Mouse (Mus musculus): ENCODE measurements at regions not wholly inside any gene's neighbourhood (a gene's known extent, or its start where the extent isn't known, plus 50 kb on each side); places are given as distances from the start of the nearest gene placed in this dataset.

DNA sequence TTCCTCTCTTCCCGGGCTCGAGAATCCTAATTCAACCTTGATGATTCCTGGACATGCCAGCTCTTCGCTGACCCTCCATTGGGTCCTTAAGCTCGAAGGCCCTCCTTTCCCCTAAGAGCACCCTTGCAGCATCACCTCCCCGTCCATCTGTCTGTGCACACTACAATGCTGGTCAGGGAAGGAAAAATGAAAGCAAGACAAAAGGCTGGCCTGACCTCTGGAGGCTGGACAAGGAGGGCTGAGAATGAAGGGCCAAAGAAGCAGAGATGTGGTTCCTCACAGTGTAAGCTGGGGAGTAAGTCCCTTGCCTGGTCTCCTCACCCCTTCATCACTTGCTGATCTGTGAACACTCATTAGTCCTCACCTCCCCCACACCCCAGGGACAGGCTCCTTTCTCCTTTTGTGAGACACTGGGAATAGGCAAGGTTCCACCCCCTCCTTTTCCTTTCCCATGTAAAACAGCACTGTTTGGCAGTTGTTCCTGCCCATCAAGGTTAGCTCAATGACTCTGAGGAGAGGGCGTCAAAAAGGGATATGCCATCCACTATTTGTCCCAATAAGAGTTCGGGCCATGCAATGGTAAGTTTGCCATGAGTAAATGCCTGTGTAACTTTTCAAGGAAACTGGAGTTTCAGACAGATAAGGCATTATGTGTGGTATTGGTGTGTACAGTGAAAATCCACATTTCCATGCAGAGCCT, 332.3 kb downstream of the Diras2 start:
- no peak for DNase-seq (ENCODE audit: low read depth)

- no peak for DNase-seq (ENCODE audit: low read depth)
These were observed 328.7 kb downstream of the Diras2 start for GRCm38 (mm10) chr13:52202372-52202771.

DNA sequence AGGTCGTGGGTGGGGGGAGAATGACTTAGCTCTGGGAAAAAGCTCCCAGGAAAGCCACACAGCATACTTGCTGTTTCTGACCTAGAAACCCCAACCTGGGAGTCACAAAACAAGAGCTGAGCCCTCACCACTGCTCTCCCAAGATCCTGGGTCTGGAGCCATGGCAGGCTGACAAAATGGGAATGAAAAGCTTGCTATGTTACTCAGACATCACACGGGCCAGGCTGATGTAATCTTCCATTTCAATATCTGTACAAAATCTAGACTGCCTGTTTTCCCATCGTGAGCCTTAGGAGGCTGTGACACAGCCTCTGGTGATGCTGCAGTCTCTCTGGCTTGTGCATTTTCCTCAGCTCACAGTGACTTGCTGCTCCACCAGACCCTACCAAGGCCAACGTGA, 325.1 kb downstream of the Diras2 start:
- DNase-seq (ENCODE audit: low read depth) = no peak

DNA sequence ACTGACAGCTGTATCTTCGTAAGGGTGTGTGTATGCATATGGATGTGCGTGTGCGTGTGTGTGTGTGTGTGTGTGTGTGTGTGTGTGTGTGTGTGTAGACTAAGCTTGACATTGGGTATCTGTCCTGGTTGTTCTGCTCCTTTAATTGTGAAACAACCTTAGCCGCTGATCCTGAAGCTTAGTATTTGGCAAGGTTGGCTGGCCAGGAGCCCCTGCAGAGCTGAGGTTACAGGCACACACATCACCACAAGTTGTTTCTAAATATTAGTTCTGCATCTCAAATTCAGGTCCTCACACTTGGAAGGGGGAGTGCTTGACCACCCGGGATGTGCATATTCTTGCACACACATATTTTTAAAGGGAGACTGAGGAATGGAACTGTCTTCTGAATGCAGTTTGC, 314.7 kb downstream of the Diras2 start:
- no peak for DNase-seq (ENCODE audit: low read depth)

GRCm38 (mm10) chr13:52217066-52217465, 314.0 kb downstream of the Diras2 start:
- DNase-seq (ENCODE audit: low read depth) = no peak

GRCm38 (mm10) chr13:52217741-52218140, 313.3 kb downstream of the Diras2 start:
- no peak for DNase-seq (ENCODE audit: low read depth)

- no peak for DNase-seq (ENCODE audit: low read depth)
These were observed 308.6 kb downstream of the Diras2 start for GRCm38 (mm10) chr13:52222315-52223097.

DNA sequence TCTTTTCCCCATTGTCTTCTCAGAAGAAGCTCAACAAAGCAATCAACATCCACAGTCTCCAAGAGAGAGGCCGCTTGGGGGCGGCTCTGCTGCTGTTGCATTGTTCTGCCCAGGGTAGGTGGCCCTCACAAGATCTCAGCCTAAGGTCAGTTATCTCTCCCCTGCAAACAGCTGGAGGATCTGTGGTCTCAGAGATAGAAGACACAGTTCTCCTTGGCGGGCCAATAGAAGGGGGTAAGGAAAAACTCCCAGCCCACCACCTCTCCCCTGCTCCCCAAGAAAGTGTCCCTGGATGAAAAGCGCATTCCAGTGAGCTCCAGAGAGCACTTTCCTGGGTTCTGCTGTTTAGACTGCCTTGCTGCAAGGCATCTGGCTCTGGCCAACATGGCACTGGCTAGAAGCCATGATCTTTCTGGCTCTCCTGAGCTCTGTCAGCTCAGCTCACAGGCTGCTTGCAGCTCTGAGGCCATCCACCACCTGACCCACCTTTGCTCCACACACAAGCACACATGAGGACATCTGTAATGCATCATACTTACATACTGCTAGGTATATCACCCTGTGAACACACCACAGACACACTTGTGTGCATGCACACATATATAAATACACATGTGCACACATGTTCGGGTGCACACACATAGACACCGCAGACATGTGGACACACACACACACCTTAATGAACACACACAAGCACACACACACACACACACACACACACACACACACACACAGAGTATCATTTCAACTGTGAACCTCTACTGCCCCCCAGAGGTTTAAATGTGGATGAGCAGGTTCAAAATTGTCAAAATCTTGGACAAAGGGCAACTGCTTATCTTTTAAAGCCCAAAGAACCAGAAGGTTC, 307.7 kb downstream of the Diras2 start:
- peak; percentile 55 for DNase-seq (ENCODE audit: low read depth)

DNA sequence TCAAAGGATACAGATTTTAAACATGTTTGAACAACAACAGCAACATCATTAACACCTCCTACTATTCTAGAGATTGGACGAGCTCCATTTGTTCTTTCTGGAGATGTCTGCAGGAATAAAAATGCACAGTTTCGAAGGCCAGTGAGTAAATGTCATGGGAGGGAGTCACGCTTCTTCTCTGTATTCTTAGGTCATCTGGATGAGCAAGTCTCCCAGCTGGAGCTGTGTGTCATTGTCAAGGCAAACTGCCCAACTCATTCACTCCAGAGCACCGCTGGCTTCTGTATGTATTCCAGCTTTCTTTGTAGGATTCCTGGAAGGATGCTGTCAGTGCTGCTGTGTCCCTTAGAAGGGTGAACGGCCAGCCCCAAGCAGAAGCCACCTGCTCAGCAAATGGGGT, 297.1 kb downstream of the Diras2 start:
- DNase-seq (ENCODE audit: low read depth) = no peak

DNA sequence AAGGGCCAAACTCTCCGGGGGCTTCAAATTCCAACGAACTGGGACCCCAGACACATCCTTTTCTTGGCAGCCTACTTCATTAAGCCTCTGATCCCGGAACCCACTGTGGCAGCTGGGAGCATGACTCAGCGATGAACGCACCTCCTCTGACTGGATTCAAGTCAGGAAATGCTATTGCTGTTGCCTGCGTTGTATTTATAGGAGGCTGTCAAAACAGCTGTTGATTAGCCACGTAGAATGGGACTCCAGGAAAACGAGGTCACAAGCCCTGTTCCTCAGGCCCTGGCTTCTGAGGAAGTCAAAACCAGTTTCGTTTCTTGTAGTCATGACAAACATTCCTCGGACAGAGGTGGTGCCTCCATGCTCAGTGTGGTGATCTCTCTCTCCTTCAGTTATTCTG, 295.0 kb downstream of the Diras2 start:
- DNase-seq (ENCODE audit: low read depth) = peak; percentile 83

DNA sequence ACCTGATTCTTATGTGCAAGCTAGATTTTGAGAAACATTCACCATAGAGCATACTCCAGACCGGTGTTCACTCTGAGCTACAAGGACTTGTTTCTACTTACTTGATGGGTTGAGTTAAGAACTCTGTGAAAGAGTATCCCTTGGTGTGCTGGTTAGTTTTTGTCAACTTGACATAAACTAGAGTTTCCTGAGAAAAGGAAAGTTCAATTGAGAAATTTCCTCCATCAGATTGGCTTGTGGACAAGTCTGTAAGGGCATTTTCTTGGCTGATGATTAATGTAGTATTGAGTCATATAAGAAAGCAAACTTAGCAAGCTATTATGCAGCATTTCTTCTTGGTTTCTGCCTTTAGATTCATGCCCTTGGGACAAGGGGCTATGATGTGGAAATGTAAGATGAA, 291.5 kb downstream of the Diras2 start:
- peak; percentile 21 for DNase-seq (ENCODE audit: low read depth)

DNA sequence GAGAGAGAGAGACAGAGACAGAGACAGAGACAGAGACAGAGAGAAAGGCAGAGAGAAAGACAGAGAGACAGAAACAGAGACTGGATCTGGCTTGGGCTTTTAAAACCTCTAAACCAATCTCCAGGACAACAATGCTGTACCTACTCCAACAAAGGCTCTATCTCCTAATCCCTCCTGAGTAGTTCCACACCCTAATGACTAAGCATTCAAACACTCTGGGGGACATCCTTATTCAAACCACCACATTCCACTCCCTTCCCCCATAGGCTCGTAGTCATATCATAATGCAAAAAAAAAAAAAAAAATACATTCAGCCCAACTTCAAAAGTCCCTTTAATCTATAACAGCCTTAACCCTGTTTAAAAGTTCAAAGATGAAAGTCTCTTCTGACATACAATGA, 289.3 kb downstream of the Diras2 start:
- no peak for DNase-seq (ENCODE audit: low read depth)

DNA sequence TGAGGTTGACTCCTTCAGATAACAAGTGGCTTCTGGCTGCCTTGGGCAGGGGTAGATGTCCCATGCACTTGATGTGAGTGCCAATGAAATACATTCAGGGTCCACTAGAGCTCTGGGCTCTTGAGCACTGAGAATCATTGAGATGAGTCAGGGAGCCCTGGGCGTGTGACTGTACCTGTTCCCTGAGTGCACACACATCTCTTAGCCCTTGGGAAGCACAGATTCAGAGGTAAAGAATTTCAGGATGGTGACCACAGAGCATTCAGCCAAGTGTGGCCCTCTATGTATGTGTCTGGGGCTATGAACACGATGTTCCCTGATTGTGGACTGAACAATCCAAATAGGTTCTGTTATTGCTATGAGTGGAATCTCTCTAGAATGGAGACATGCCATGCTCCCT, 281.6 kb downstream of the Diras2 start:
- DNase-seq (ENCODE audit: low read depth) = no peak

DNA sequence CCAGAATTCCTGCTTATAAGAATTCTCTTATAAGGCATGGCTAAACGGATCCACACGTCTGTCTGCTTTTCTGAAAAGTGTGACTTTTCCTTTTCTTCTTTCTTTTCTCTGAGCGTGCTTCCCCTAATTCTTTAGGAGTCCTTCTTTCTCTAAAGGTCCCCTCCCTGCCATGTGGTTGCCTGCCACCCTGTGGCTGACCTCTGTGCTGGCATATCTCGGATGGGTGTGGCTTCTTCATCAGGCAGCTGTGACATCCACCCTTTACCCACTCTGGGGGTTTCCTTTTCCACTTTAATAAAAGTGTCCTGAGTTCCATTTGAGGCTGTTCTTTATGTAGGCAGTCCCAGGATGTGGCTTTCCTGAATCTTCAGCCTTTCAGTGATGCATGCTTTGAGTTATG, 280.7 kb downstream of the Diras2 start:
- peak; percentile 39 for DNase-seq (ENCODE audit: low read depth)

GRCm38 (mm10) chr13:52252303-52252702, 278.8 kb downstream of the Diras2 start:
- DNase-seq (ENCODE audit: low read depth) = no peak

- DNase-seq (ENCODE audit: low read depth) = peak; percentile 58
These were observed 278.4 kb downstream of the Diras2 start for GRCm38 (mm10) chr13:52252726-52253125.

- DNase-seq (ENCODE audit: low read depth) = peak; percentile 63
These were observed 277.9 kb downstream of the Diras2 start for GRCm38 (mm10) chr13:52253138-52253537.

DNA sequence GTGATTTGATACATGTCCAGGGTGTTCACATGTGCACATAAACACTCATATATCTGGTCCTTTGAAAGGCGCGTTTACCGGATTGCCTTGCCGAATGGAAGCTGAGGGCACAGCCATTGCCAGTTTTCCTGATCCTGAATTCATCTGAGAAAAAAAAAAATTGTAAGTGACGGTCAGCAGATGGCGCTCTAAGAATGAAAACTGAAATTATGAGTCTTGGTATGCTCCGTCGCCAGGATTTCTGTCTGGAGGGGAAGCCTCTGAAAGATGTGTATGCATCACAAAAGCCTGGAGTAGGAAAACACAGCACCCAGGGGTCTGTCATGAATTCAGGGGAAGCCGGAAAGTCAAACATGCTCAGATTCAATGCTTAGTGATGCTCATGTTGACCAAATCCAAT, 276.9 kb downstream of the Diras2 start:
- peak; percentile 70 for DNase-seq (ENCODE audit: low read depth)

GRCm38 (mm10) chr13:52255697-52256096, 275.4 kb downstream of the Diras2 start:
- DNase-seq (ENCODE audit: low read depth) = no peak

GRCm38 (mm10) chr13:52258373-52258772, 272.7 kb downstream of the Diras2 start:
- DNase-seq (ENCODE audit: low read depth) = peak; percentile 33

- no peak for DNase-seq (ENCODE audit: low read depth)
These were observed 268.0 kb downstream of the Diras2 start for GRCm38 (mm10) chr13:52262949-52263550.

GRCm38 (mm10) chr13:52268279-52268678, 262.8 kb downstream of the Diras2 start:
- peak; percentile 39 for DNase-seq (ENCODE audit: low read depth)

Data from 416B (cell line).